ENCODE assay signal across 8 mouse cellular contexts in genomic region chr9:69457747-69458625, GRCm38 (mm10). TPM values are rescaled to one million over a fixed set of nuclear protein-coding genes. Genes with fewer than 3 reads are reported as not detected.
DNase-seq lines count a peak whose midpoint lies in the region; ATAC-seq and TF ChIP-seq lines count a peak whose summit lies in the region.
"Had no signal": no experiment of that assay in that cellular context is flagged by ENCODE, and none has a peak within 500 bp of the region (broad histone marks: within the 10 kb centered on the region; RNA-seq: fewer than 3 reads in every experiment).

No protein-coding gene starts in this region.

- peak; percentile 70 for DNase-seq in MEL (ENCODE audit: low read depth, low spot score)
- DNase-seq in adrenal gland, postnatal 25 days: peak; percentile 84
- peak; percentile 77 to 81 for DNase-seq in heart, adult 9 months (ENCODE audit: low spot score in 2 of 2)
- peak; percentile 81 for DNase-seq in lung, postnatal 10 days
- peak; percentile 79 to 87 for DNase-seq in urinary bladder, postnatal 36 days (ENCODE audit: low spot score in 2 of 2)
- no peak for DNase-seq in cerebellum, postnatal 4 days (ENCODE audit: low spot score in 2 of 2)

- no peaks in the 10 kb centered on the region for H3K79me2 ChIP-seq in MEL (ENCODE audit: control insufficient read depth, insufficient read depth, low read length, poor library complexity)

- 12% methylated on average over 14 of the region's 14 CpGs for WGBS in kidney, embryonic 14.5 days

- peaks cover 0 to 46% of the 10 kb centered on the region in 2 experiments; a peak in 2 of 4 replicates for H3K36me3 ChIP-seq in MEL (ENCODE audit: control insufficient read depth in 1 of 2, insufficient read depth in 2 of 2, low read length in 2 of 2)
- H3K36me3 ChIP-seq in kidney, embryonic 14.5 days (ENCODE audit: control insufficient read depth, insufficient read depth, low read length): peaks cover 4% of the 10 kb centered on the region; the same call in 1 of the 2 replicates

- no peak for TF ChIP-seq CTCF in MEL (IDR thresholded peaks at IDR 0.05 in 2 of 3, conservative IDR thresholded peaks at IDR 0.05 in 1 of 3; ENCODE audit: control insufficient read depth in 1 of 3, insufficient read depth in 1 of 3, low read depth in 2 of 3, low read length in 3 of 3, poor library complexity in 1 of 3, severe bottlenecking in 1 of 3)

- no peak overlapping the region for H3K27ac ChIP-seq in MEL (ENCODE audit: control insufficient read depth, low read depth, low read length)
- peak overlapping the region; percentile 81 for H3K27ac ChIP-seq in kidney, embryonic 14.5 days (ENCODE audit: low read depth, low read length)

- H3K4me2 ChIP-seq in kidney, embryonic 14.5 days (replicated peaks; ENCODE audit: low read depth, low read length): peak overlapping the region; percentile 5; the same call in 1 of the 2 replicates

- ATAC-seq in kidney, embryonic 14.5 days (ENCODE audit: low FRiP score, low TSS enrichment): peak; percentile 26; the same call in 1 of the 2 replicates

- H3K4me3 ChIP-seq in MEL (ENCODE audit: control insufficient read depth in 1 of 2, insufficient read depth in 1 of 2, low read depth in 2 of 2, low read length in 2 of 2): no peak overlapping the region
- no peak overlapping the region for H3K4me3 ChIP-seq in kidney, embryonic 14.5 days (ENCODE audit: low read length)
- H3K4me3 ChIP-seq: erythroblast, embryonic 14.5 days had no signal

- TF ChIP-seq POLR2A in MEL (IDR thresholded peaks at IDR 0.05; ENCODE audit: control insufficient read depth in 1 of 2, insufficient read depth in 1 of 2, low read depth in 1 of 2, low read length in 2 of 2, poor library complexity in 1 of 2): no peak

- H3K4me1 ChIP-seq in MEL (ENCODE audit: control insufficient read depth in 1 of 2, insufficient read depth in 2 of 2, low read length in 2 of 2): peaks cover 15 to 58% of the 10 kb centered on the region in 2 experiments
- H3K4me1 ChIP-seq in kidney, embryonic 14.5 days (ENCODE audit: control insufficient read depth, insufficient read depth, low read length): peaks cover 47% of the 10 kb centered on the region

- no peak for TF ChIP-seq RAD21 in MEL (IDR thresholded peaks at IDR 0.05; ENCODE audit: low read depth, low read length)

- H3K9me3 ChIP-seq in MEL (replicated peaks; ENCODE audit: insufficient read depth, low read length): no peaks in the 10 kb centered on the region
- no peaks in the 10 kb centered on the region for H3K9me3 ChIP-seq in kidney, embryonic 14.5 days (ENCODE audit: control insufficient read depth, low read length)

- peak in 1 of 2 experiments; percentile 52; a peak in 1 of 4 replicates for TF ChIP-seq EP300 in MEL (IDR thresholded peaks at IDR 0.05; ENCODE audit: low read depth in 1 of 2, low read length in 2 of 2)

- no peaks in the 10 kb centered on the region for H3K27me3 ChIP-seq in MEL (ENCODE audit: control insufficient read depth in 1 of 2, insufficient read depth in 2 of 2, low read length in 2 of 2)
- no peaks in the 10 kb centered on the region for H3K27me3 ChIP-seq in kidney, embryonic 14.5 days (ENCODE audit: control insufficient read depth, insufficient read depth, low read length)

- no peak overlapping the region for H3K9ac ChIP-seq in MEL (ENCODE audit: control insufficient read depth, low read depth, low read length, poor library complexity, severe bottlenecking)
- no peak overlapping the region for H3K9ac ChIP-seq in kidney, embryonic 14.5 days (ENCODE audit: low read depth, low read length)

TF ChIP-seq in MEL, 35 proteins besides CTCF, POLR2A, EP300 and RAD21:
- 0 out of 2 replicates have a peak, but pooled peaks have one; percentile 15 for TF ChIP-seq BHLHE40 (IDR thresholded peaks at IDR 0.05; ENCODE audit: borderline replicate concordance, low read depth, low read length)
- peak; percentile 30; the same call in 1 of the 2 replicates for TF ChIP-seq ETS1 (IDR thresholded peaks at IDR 0.05; ENCODE audit: low read depth, low read length)
- TF ChIP-seq ZMIZ1 (IDR thresholded peaks at IDR 0.05; ENCODE audit: low read depth, low read length): no peak
- no peak for TF ChIP-seq TCF12 (IDR thresholded peaks at IDR 0.05; ENCODE audit: low read depth, low read length)
- no peak for TF ChIP-seq NELFE (IDR thresholded peaks at IDR 0.05; ENCODE audit: low read depth, low read length)
- TF ChIP-seq POLR2AphosphoS5 (IDR thresholded peaks at IDR 0.05; ENCODE audit: borderline replicate concordance, low read depth, low read length): no peak
- peak; percentile 18; the same call in 1 of the 2 replicates for TF ChIP-seq SIN3A (IDR thresholded peaks at IDR 0.05; ENCODE audit: low read length)
- 0 out of 2 replicates have a peak, but pooled peaks have one; percentile 16 for TF ChIP-seq TBP (IDR thresholded peaks at IDR 0.05; ENCODE audit: low read depth, low read length)
- TF ChIP-seq GABPA (IDR thresholded peaks at IDR 0.05; ENCODE audit: low read depth, low read length): no peak
- TF ChIP-seq RCOR1 (IDR thresholded peaks at IDR 0.05; ENCODE audit: low read depth, low read length): peak; percentile 85
- no peak for TF ChIP-seq MEF2A (IDR thresholded peaks at IDR 0.05; ENCODE audit: extremely low read depth, insufficient replicate concordance, low read depth, low read length, poor library complexity, severe bottlenecking)
- no peak for TF ChIP-seq USF2 (IDR thresholded peaks at IDR 0.05; ENCODE audit: borderline replicate concordance in 1 of 2, insufficient read depth in 1 of 2, low read depth in 1 of 2, low read length in 2 of 2)
- TF ChIP-seq SMC3 (IDR thresholded peaks at IDR 0.05; ENCODE audit: low read depth, low read length): no peak
- no peak for TF ChIP-seq CHD2 (IDR thresholded peaks at IDR 0.05; ENCODE audit: low read length)
- TF ChIP-seq MYB (IDR thresholded peaks at IDR 0.05; ENCODE audit: low read depth, low read length): no peak

RNA-seq across cellular contexts. Expression of gene Anxa2, which starts 4.6 kb away (rescaled TPM):
- 33.9 and 147 TPM in 2 replicates for total RNA-seq in MEL (2012; rRNA removed)
- 100 to 1,000 TPM in 1 of 2 experiments, not detected in 1; 190 TPM for polyA plus RNA-seq in MEL (2012; ENCODE audit: insufficient read depth in 1 of 2, insufficient read length in 2 of 2, low read depth in 1 of 2, low replicate concordance in 2 of 2, missing spikeins in 1 of 2)
- total RNA-seq in adrenal gland, postnatal 25 days (2021): 390 and 445 TPM in 2 replicates
- 463 and 482 TPM in 2 replicates for polyA plus RNA-seq in kidney, embryonic 14.5 days (2014; fragmentation: Nextera tagmentation; extraction: Ambion mirVana)

Comparison
In these comparisons a context has a peak if more than half of its experiments do, and no peak if none do; other contexts are left out.
1. DNase-seq: peak in MEL (single experiment), adrenal gland, postnatal 25 days (single experiment), heart, adult 9 months (2 of 2), lung, postnatal 10 days (single experiment) and urinary bladder, postnatal 36 days (2 of 2); none in cerebellum, postnatal 4 days (0 of 2).